Mouse (Mus musculus) embryonic fibroblast, embryonic 13.5 days (primary cell): Measurements from ENCODE around the gene Robo3. TPM values are rescaled to one million over a fixed set of nuclear protein-coding genes. Genes with fewer than 3 reads are reported as not detected.
A peak's percentile ranks its signal among the peaks of the same experiment; 100 is the strongest.

Source experiments
- H3K27ac ChIP-seq: 2 replicates; pipeline ENCODE4 v1.5.1; 2012; ENCODE audit warnings: low read length, control low read depth, inconsistent platforms; ENCODE audit not compliant: insufficient read depth
- H3K4me1 ChIP-seq: 2 replicates; pipeline ENCODE4 v1.6.1; 2011; ENCODE audit warnings: low read length; ENCODE audit not compliant: control insufficient read depth, insufficient read depth
- H3K4me3 ChIP-seq: 2 replicates; pipeline ENCODE4 v1.5.1; 2011; ENCODE audit warnings: mild to moderate bottlenecking, control low read depth, low read length; ENCODE audit not compliant: insufficient read depth
- CTCF ChIP-seq: IDR thresholded peaks from 2 replicates; pipeline ENCODE4 v1.5.1; 2011; ENCODE audit warnings: mild to moderate bottlenecking, control low read depth, low read length, moderate library complexity, borderline replicate concordance; ENCODE audit not compliant: insufficient read depth
- POLR2A ChIP-seq: IDR thresholded peaks from 2 replicates; pipeline ENCODE4 v1.6.1; 2011; ENCODE audit warnings: low read depth, mild to moderate bottlenecking, control low read depth, low read length, moderate library complexity
- polyA plus RNA-seq: library from polyadenylated mRNA; stranded (reverse); fragments of >200 nt; gene quantifications from 2 replicates; pipeline ENCODE4 v1.2.4, GENCODE M21; 2011; ENCODE audit warnings: low read depth; ENCODE audit not compliant: missing spikeins, insufficient read length

The Robo3 gene
- 0.56 and 0.77 TPM in 2 replicates for polyA plus RNA-seq

DNA sequence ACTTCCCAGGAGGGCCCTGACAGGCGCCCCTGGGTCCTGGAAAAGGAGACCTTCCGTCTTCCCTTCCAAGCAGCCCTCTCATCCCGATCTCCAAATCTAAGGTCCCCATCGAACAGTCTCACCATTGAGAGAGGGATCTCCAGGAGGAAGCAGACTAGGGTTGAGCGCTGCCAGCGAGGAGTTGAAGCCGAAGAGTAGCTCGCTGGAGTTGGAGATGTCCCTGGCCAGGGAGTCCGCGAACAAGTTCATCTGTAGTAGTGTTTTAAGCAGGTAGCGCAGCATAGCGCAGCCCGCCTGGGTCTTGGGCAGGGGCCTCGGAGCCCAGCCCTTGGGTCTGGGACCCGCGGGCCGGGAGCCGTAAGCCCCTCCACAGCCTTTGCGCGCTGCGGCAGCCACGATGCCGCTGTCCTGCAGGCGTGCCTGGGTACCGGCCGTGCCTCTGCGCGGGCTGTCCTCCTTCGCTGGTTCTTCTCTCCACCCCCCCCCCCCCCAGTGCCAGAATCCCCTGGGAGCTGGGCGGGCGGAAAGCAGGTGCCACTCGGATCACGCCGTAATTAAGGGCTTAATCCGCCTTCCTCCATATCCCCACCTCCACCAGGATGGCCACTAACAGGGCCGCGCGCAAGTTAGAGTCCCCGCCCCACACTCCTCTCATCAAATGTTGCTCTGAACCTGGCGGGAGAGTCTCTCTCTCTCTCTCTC is at the start of gene Robo3:
Robo3 (minus strand) TSS at position 527 of the 702 bp plus-strand sequence.
- Histone ChIP-seq H3K4me3 (no peak within 1 kb of the TSS), H3K4me1 (no peaks in the 10 kb centered on the region), H3K27ac (no peak within 1 kb of the TSS)
- no peak for TF ChIP-seq CTCF
- TF ChIP-seq POLR2A: no peak

DNA sequence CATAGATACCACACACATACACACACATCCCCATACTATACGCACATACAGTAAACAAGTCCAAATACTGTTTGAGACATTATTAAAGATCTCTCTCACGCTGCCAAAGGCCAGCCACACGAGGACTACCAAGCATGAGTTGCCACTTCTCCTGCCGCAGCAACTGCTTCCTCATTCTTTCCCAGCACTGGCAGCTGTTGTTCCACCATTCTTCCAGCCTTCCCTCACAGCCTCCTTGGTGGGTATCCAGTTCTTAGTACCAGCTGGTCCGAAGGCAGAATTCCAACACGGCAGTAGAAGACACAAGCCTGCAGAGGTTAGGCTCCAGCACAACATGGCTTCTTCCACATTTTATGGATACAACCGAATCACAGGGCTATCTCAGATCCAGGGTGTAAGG is 41.9 kb upstream of the Robo3 start:
- Histone ChIP-seq H3K4me1 (no peaks in the 10 kb centered on the region), H3K4me3 (no peak overlapping the region), H3K27ac (no peak overlapping the region)
- no peak for TF ChIP-seq POLR2A
- TF ChIP-seq CTCF: no peak

DNA sequence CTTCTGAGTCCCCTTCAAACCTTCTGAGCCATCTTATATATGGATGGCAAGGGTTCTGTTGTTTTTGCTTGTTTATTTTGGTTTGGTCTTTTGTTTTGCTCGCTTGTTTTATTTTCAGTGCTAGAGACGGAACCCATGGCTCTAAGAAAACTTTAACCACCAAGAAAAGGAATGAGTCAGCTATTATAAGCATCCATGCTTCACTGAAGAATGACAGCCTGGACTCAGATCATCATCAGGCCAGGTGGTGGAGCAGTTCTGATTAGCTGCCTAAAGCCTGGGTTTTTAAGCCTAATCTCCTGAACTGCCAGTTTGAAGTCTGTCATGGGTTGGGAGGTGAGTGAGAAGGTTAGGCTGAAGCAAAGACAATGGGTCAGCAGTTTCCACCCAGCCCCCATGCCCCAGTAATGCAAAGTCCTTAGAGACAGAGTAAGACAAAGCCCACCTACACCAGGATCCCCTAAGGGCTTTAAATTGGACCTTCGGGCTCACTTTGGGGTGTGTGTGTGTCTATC is 40.6 kb upstream of the Robo3 start:
- no peak overlapping the region for H3K27ac ChIP-seq
- H3K4me1 ChIP-seq: no peaks in the 10 kb centered on the region
- H3K4me3 ChIP-seq: no peak overlapping the region
- TF ChIP-seq CTCF (no peak), POLR2A (no peak)

DNA sequence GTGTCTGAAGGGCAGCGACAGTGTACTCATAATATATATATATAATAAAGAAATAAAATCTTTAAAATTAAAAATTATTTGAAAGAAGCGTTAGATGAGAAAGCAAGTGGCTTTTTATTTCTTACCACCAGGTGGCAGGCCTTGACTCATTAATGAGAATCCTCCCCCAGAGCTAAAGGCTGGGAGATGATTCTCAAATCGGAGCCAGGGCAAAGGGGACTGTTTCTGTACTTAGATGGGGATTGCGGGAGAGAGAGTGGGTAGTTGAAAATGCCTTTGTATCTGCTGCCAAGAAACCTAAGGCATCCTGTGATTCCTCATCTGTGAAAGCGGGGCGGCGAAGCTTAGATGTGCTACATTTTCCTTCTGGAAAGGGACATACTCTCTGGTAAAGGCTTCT is 29.7 kb upstream of the Robo3 start:
- Histone ChIP-seq H3K4me3 (no peak overlapping the region), H3K27ac (no peak overlapping the region), H3K4me1 (no peaks in the 10 kb centered on the region)
- TF ChIP-seq CTCF: no peak
- TF ChIP-seq POLR2A: no peak

DNA sequence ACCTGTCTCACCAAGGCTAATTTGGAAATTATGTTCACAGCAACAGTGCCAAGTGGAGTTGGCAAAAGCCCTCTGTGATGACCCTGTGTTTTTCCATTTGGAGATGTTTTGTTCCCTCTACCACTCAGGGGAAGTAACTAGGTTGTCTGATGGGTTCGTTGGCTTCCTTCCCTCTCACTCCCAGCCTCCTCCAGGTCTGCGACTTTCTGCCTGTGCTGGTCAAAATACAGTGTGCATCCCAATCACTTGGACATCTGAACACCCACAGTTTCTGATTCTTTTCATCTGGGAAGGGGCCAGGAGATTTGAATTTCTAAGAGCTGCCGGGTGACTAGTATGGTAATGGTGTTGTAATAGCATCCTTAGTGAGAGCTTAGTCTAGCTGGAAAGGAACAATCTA is 28.5 kb upstream of the Robo3 start:
- Histone ChIP-seq H3K4me1 (no peaks in the 10 kb centered on the region), H3K27ac (no peak overlapping the region), H3K4me3 (no peak overlapping the region)
- TF ChIP-seq POLR2A (no peak), CTCF (no peak)

DNA sequence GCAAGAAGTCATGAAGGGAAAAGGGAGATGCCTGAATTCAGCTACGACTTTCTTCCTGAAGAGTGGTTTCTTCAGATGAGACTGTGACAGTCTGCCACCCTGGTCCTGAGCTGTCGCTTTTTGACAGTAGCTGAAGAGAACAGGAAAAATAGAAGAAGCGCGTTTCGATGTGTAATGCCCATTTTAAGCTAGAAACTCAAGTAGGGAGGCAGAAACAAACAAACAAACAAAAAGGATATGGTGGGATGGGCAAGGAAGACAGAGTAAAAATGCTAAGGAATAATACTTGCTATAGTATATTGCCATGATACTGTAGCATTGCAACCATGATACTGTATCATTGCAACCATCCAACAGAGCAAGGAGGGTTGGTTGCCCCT is 27.9 kb upstream of the Robo3 start:
- TF ChIP-seq CTCF: no peak
- TF ChIP-seq POLR2A: no peak
- Histone ChIP-seq H3K4me1 (no peaks in the 10 kb centered on the region; the same call in 1 of the 2 replicates), H3K4me3 (peak overlapping the region; percentile 36; the same call in 1 of the 2 replicates), H3K27ac (no peak overlapping the region)

DNA sequence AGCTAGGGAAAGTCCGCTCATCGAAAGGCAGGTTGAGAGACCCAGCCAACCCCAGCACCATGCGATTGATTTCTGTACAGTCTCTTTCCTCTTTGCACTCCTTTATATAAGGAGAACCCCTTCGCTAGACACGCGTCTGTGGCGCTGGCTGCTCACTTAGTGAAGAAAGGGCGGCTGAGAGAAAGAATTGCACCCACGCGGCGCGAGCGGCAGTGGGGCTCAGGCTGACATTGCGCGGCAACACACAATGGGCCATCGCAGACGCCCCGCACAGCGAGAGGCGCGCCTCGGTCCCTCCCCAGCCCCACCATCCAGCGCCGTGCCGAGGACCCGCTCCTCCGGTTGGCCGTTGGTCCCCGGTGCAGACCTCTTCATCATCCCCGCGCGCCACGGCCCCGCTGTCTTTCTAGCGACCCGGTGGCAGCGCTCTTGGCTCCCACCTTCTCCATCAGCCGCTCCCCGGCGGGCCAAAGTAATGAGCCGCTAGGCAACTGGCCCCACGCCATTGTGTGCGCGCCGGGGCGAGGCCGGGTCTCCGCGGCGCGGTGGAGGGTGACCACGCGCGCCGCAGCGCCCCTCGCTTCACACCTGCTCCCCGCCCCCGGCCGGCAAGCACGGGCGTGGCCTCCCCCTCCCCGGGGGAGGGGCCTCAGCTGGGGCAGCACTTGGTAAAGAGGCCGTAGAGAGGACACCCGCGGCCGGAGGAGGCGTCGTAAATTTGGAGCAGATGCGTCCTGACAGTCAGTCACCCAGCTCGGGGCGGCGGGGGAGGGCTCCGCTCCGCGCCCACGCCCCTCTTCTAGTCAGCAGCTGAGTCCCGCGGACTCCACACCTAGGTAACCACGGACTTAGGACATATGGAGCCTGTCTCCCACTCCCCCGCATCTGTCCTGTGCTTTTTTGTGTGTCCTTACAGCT is 27.3 kb upstream of the Robo3 start:
- TF ChIP-seq POLR2A (no peak), CTCF (no peak)
- Histone ChIP-seq H3K4me3 (peak overlapping the region; percentile 36), H3K4me1 (no peaks in the 10 kb centered on the region; the same call in 1 of the 2 replicates), H3K27ac (no peak overlapping the region)

DNA sequence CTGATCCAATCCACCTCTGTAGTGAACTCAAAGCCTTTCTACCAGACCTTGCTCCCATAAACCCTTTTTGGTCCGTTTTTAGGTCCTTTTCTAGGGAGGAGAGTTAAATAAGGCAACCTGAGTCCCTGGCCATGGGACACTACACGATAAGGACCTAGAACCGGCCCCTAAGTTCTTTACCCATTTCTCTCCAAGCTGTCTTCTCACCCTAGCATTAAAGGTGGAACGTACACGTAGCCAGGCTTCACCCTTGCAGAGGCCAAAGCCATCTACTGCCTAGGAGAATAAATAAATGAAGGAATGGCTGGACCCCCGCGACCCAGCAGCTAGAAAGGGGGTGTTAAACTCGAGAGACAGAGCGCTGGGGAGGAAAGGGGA is 26.6 kb upstream of the Robo3 start:
- H3K4me1 ChIP-seq: no peaks in the 10 kb centered on the region; the same call in 1 of the 2 replicates
- H3K27ac ChIP-seq: no peak overlapping the region
- H3K4me3 ChIP-seq: peak overlapping the region; percentile 36; the same call in 1 of the 2 replicates
- TF ChIP-seq POLR2A (no peak), CTCF (no peak)

DNA sequence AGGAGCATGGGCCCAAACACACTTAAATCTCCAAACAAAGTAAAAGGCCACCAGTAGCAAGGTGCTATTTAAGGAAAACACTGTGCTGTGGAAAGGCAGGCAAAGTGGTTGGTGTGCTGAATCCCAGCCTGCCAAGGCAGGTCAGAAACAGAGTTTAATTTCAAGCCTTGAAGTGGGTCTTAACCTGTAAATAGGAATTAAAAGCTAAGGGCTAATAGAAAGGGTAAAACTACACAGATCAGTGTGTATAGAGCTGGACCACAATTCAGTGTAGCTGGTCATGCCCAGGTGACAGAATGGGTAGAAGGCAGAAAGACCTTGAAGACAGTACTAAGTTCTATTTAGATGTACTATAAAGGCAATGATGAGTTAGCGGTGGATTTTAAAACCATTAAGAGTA is 24.1 kb upstream of the Robo3 start:
- H3K4me1 ChIP-seq: no peaks in the 10 kb centered on the region; the same call in 1 of the 2 replicates
- no peak overlapping the region for H3K4me3 ChIP-seq
- TF ChIP-seq CTCF (no peak), POLR2A (no peak)
- H3K27ac ChIP-seq: no peak overlapping the region
